Mouse (Mus musculus) embryo, embryonic 11 days (tissue): ENCODE measurements around the gene Ifna14.
"Not testable (repeated sequence)": the region's sequence is repeated elsewhere in the genome, so short reads cannot be mapped to it uniquely, and the experiment has no call there.

Experiments
- DNase-seq: peaks from one replicate; pipeline ENCODE4 v3.0.0-alpha.2; 2015

Ifna14 gene

DNA sequence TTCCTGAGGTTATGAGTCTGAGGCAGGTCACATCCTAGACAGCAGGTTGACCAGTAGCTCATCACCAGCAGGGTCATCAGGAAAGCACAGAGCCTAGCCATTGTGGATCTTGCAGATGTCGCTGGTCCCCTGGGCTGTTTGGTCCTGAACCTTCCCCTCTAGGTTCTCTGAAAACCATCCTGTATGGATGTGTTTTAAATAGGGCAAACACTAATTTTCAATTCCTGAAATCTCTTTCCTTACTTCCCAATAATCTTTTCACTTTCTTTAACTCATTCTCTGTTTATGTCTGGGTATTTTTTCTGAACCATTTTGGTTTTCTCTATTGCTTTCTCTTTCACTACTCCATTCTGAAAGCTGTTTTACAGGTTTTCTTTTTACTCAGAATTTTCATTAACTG lies at the start of gene Ifna14:
Ifna14 (minus strand) TSS at position 101 of the 400 bp plus-strand sequence.
- DNase-seq: no peak

DNA sequence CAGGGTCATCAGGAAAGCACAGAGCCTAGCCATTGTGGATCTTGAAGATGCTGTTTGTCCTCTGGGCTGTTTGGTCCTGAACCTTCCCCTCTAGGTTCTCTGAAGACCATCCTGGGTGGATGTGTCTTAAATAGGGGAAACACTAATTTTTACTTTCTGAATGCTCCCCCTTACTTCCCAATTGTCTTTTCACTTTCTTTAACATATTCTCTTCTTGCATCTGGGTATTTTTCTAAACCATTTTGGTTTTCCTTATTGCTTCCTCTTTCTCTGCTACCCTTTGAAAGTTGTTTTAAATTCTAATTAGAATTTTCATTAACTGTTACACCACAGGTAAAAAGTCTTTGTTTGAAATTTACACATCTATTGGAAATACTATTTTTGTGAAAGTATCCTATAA lies 31.7 kb upstream of the Ifna14 start, which contains the start of gene Ifna12:
Ifna12 (minus strand) TSS at position 101 of the 400 bp plus-strand sequence.
- no peak for DNase-seq

DNA sequence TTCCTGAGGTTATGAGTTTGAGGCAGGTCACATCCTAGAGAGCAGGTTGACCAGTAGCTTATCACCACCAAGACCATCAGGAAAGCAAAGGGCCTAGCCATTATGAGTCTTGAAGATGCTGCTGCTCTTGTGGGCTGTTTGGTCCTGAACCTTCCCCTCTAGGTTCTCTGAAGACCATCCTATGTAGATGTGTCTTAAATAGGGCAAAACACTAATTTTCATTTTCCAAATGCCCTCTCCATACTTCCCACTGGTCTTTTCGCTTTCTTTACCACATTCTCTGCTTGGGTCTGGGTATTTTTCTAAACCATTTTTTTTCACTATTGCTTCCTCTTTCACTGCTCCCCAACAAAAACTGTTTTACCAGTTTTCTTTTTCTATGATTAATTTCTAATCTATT lies 20.7 kb upstream of the Ifna14 start, which contains the start of gene Ifna9:
Ifna9 (minus strand) TSS at position 101 of the 400 bp plus-strand sequence.
- no peak for DNase-seq

DNA sequence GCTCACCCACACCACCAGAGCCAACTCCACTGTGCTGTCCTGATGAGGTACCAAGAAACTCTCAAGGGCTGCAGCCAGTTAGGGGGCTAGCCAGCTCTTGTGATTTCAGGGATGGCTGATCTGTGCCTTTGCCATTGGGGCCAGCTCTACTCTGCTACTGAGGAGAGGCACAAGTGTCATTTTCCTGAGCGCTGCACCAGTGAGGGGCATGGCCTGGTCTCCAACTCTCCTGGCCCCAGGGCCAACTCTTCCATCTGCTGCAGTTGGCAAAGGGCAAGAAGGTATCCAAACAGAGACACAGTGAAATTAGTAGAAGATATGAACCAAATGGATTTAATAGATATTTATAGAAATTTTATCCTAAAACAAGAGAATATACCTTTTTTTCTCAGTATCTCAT lies 9.8 kb downstream of the Ifna14 start:
- no peak for DNase-seq

DNA sequence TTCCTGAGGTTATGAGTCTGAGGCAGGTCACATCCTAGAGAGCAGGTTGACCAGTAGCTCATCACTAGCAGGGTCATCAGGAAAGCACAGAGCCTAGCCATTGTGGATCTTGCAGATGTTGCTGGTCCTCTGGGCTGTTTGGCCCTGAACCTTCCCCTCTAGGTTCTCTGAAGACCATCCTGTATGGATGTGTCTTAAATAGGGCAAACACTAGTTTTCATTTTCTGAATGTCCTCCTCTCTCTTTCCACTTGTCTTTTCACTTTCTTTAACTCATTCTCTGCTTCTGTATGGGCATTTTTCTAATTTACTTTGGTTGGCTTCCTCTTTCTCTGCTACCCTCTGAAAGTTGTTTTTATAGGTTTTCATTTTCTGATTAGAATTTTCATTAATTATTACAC lies 13.5 kb downstream of the Ifna14 start, which contains the start of gene Ifna15:
Ifna15 (minus strand) TSS at position 101 of the 400 bp plus-strand sequence.
- not testable (repeated sequence) for DNase-seq

DNA sequence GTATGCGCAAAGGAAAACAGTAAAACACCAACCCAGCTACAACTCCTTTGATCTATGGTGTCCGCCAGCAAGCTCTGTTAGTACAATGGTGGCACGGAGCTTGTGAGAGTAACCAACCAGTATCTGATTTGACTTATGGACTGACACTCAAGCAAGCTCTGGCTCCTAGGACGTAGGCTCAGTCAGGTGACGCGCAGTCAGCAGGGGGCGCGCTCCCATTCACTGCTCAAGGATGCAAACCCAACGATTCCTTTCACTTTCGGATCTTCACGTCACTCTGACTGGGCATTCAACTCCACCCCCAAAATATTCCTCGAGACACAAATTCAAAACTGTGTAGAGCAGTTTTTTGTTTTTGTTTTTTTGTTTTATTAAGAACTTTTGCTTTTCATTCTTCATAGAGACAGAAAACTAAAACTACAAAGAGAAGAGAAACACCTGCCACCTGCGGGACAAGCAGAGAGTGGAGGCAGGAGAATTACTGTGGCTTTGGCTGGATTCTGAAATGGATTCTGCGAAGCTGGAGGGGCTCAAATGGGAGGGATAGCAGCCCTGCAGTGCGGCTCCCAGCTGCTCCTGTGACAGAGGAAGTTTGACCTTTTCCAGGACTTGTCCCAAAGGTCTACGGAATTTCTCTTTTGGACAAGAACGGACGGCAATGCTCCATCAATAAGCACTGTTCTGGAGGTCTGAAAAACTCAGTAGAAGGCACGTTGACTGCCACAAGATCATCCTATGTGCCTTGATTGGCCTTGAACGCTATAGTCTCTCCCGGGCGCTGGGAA lies 21.2 kb downstream of the Ifna14 start:
- peak; percentile 80 for DNase-seq

DNA sequence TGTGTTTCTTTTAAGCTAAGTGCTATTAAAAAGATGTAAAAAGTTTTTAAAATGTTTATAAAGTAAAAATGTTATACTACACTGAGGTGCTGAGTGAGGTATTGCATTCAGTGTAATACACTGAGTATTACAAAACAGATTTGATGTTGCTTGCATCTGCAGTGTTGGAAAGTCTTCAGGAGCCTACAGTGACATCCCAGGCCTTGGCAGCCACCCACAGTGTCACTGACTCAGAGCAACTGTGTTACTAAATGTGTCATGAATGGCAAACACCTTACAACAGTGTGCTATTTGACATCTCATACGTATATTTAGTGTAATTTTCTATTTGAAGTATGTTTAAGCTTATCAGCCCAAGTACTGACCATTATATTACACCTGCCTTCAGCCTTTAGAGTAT lies 23.6 kb downstream of the Ifna14 start:
- DNase-seq: no peak

DNA sequence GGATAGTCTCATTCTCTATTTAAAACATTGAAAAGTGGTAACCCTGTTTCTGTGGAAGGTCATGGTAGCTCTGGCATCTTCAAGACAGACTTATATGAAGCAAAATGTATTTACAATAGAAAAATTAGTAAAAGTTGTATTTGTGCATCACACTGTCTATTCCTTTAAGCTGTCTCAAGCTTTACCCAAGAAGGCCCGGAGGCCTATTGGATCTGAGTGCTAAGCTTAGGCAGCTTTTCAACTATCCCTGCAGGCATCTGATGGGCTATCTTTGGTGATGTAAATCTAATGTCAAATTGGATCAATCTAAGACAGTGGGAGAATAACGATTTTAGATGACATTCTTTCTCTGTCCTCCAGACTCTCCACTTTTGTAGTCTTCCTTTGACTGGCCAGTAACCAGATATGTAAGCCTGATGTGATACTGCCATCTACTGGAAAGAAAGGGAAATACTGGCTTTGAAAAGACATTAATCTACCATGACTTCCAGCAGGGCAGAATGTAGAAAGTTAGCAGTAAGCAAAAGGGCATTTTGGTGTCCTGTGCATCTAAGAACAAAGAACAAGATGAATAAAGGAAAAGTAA lies 27.9 kb downstream of the Ifna14 start:
- peak; percentile 73 for DNase-seq

DNA sequence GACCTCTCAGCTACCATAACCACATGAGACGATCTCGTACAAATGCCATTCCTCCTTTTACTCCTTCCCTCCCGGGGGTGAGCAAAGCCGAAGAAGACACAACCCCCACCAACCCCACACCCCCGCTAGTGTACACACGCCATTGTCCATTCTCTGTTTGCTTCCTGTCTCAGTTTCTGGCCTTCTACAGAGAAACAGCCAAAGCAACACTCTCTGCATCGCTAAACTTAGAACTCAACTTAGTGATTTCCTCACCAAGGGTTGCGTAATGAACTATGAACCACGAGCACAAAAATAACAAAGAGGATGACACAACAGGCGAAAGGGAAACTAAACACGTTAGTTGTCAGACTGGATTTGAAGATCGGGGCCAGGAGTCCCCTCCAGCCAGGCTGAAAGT lies 34.3 kb downstream of the Ifna14 start:
- DNase-seq: no peak

DNA sequence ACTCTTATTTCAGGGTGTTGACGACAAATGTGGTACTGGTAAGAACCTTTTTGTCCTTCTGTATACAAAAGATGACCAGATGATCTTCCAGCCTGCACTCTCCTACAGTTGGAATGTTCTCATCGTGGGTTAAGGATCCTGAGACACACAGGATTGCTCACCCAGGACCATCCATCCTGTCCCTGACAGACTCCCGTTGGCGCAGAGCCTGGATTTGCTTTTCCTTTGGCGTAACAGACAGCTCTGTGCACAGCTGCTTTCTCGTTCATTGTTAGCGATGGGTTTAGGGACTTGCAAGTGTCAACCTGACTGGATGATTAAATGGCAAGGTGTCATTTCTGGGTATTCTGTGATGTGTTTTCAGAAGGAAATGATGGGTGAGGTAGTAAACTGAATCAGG lies 35.0 kb downstream of the Ifna14 start:
- DNase-seq: no peak

DNA sequence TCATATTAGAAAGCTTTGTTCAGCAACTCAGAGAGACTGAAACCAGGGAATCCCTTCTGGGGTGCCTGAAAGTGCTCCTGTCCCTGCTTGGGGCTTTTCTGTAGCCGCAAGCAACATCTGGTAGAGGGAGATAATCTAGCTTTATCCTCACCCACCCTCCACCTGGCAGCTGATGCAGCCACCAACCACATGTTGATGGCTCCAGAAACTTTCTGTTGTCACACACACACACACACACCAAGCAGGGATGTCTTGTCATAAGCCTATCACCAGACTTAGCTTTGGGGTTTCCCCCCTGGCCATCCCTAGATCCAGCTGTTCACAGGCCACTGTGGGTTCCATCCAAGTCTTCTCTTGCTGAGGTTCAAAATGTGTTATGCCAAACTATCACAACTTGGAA lies 35.9 kb downstream of the Ifna14 start:
- DNase-seq: no peak

DNA sequence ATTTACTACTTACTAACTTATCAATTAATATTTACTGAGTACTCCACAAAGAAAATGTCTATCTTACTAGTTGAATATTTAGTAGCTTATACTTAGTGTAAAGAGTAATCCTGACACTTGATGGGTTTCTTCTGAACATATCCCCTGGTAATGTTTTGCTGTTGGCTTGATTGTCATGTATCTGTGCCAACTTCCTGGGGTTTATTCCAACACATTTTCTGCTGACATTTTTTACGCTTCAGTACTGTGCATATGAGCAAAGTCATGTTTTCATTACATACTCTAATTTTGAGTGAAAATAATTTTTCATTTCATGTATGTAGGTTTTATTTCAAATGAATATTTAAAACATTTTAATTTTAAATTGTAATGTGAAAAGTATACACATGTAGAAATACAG lies 36.7 kb downstream of the Ifna14 start:
- no peak for DNase-seq

DNA sequence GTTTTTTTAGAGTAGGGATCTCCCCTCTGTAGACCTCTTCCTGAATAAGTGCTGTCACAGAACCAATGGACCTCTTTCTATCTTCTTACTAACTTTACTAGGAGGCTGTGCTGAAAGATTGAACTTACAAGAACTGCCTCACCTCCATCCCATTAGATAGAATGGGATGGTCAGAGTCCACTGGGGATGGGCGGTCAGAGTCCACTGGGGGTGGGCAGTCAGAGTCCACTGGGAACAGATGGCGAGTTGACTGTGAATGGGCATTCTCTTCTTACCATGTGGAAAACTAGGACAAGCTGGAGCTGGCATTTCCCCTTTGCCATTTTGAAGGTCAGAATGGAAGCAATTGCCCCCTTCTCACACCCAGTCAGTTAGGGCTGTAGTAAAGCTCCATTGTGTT lies 38.1 kb downstream of the Ifna14 start:
- DNase-seq: no peak

DNA sequence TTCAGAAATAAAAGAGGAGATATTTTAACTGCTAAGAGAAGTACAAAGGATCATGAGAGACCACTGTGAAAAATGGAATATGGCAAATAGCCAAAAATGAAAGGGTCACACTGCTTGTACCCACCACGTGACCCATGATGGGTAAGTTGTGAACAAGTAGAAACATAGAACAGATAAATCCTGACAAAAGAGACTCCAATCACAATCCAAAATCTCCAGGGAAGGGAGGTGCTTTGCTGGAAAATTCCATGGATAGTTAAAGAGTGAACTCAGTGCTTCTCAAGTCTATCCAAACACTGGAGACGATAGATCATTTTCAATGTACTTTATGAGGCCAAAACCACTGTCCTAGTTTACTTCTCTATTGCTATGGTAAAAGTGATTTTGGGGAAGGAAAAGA lies 40.7 kb downstream of the Ifna14 start:
- no peak for DNase-seq

DNA sequence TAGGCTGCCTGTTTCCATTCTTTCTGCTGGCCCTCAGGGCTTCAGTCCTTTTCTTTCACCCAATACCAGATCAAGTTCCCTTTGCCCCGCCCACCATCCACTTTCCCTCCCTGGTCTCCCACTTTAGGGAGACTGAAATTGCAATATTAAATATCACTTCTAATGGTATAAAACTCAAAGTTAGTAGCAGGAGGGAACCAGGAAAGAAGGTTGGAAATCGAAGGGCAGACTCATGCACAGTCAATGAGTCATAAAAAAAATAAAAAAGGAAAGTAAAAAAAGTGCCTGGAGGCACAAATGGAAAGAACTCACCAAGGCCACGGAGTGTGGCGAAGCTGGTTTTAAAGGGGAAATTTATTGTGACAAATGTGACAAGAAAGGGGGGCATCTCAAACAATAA lies 41.3 kb downstream of the Ifna14 start:
- no peak for DNase-seq

DNA sequence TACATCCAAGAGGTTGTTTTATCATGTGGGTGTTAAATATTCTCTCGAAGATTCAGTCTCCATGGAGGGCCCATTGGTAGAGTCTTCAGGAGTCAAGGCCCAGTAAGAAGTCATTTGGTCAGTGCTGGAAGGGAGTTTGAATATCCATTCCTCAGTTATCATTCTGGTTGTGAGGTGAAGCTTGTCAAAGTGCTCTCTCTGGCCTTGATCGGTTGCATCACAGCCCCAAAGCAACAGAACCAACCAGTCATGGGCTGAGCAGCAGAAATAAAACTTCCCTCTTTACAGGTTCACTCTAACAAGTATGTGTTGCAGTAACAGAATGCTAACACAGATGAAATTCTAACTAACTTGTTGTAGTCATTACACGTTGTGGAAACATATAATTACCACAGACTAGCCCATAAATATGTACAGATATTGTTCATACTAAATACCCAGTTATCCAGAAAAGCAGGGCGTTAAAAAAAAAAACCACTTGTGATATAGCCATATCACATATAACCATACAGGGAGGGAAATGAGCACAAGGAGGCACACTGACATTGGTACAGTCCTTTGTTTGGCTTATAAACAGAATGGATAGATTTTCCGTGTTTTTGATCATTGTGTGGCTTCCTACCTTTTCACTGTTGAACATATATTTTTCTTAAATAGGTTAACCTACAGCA lies 45.1 kb downstream of the Ifna14 start:
- no peak for DNase-seq

DNA sequence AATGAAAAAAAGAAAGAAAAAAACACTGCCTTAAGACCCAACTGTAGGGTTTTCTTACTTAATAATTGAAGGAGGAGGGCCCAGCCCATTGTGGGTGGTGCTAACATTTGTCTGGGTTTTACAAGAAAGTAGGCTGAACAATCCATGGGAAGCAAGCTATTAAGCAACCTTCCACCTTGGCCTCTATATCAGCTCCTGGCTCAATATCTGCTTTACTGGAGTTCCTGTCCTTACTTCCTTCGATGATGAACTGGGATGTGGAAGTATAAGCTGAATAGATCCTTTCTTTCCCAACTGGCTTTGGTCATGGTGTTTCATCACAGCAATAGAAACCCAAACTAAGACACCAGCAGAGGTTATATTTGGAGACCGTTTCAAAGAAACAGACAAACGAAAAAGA lies 46.2 kb downstream of the Ifna14 start:
- DNase-seq: no peak

DNA sequence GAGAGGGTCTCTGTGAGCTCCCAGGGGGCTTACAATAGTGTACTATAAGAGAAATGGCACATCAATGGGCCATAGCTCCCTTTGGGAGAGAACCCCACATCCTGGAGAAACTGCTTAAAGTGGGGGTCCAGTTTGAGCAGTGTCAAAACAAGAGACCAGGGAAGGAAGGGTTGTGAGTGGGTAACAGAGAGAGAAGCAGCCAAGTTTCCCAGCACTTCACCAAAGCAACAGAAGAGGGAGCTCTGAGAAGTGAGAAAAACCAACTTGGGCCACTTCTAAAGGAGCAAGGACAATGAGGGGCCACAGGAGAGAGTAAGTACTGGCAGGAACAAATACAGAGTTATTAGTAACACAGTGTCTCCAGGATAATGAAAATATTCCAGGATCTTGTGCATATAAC lies 48.4 kb downstream of the Ifna14 start:
- peak; percentile 49 for DNase-seq

DNA sequence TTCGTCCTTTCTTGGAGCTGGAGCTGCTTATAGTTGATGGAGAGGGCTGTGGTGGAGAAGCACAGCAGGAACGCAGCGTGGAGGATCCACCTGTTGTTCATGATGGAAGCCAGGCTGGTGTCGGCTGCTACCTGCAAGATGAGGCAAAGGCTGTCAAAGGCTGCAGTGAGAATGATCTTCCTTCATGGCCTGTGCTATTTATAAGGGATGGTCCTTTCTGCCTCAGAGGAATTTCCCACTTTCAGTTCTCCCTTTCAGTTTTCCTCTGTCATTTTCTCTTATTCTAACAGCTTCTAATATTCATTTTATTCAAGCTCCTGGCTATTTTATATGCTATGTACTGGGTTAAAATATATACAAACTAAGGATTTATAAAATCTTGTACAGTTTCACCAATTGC lies 48.9 kb downstream of the Ifna14 start, which contains the start of gene Ifnb1:
Ifnb1 (minus strand) TSS at position 101 of the 400 bp plus-strand sequence.
- no peak for DNase-seq
